Mouse (Mus musculus) embryonic facial prominence, embryonic 10.5 days (tissue): Measurements from ENCODE around the gene Dhx37. TPM values are rescaled to one million over a fixed set of nuclear protein-coding genes. Genes with fewer than 3 reads are reported as not detected.

ENCODE experiments used
- DNase-seq: peaks from one replicate; pipeline ENCODE4 v3.0.0-alpha.2; 2017; ENCODE audit warnings: low spot score
- H3K27ac ChIP-seq: fragments of 300-500 bp; sonication (generic); replicated peaks from 2 replicates; pipeline ENCODE4 v1.5.1; 2016; ENCODE audit warnings: mild to moderate bottlenecking
- H3K27me3 ChIP-seq: fragments of 300-500 bp; sonication (generic); replicated peaks from 2 replicates; pipeline ENCODE4 v1.6.1; 2016; ENCODE audit warnings: low read depth, mild to moderate bottlenecking; ENCODE audit not compliant: poor library complexity, severe bottlenecking
- H3K36me3 ChIP-seq: fragments of 300-500 bp; sonication (generic); replicated peaks from 2 replicates; pipeline ENCODE4 v1.6.1; 2016; ENCODE audit warnings: mild to moderate bottlenecking, moderate library complexity
- H3K4me1 ChIP-seq: fragments of 300-500 bp; sonication (generic); 2 replicates; pipeline ENCODE4 v1.6.1; 2016
- H3K4me3 ChIP-seq: fragments of 300-500 bp; sonication (generic); 2 replicates; pipeline ENCODE4 v1.5.1; 2016; ENCODE audit warnings: mild to moderate bottlenecking, moderate library complexity
- H3K9me3 ChIP-seq: fragments of 300-500 bp; sonication (generic); 2 replicates; pipeline ENCODE4 v1.6.1; 2016; ENCODE audit warnings: mild to moderate bottlenecking
- WGBS: fragments of 180-500 bp; shearing (Covaris S2); methylation state at CpG from one replicate; pipeline ENCODE4 v1.1.7; 2016; 5-methylcytosine and 5-hydroxymethylcytosine counted together
- microRNA-seq: library from miRNA; unstranded; fragments of <30 nt; microRNA quantifications from one replicate; pipeline ENCODE4, GENCODE M21; 2017
- polyA plus RNA-seq: library from polyadenylated mRNA; unstranded; fragments of >200 nt; fragmentation: Nextera tagmentation; extraction: Ambion mirVana; gene quantifications from 2 replicates; pipeline ENCODE4 v1.2.1, GENCODE M21; 2016

Dhx37 gene
- polyA plus RNA-seq, 1 experiment from 2014 or later, result 24.1 TPM

DNA sequence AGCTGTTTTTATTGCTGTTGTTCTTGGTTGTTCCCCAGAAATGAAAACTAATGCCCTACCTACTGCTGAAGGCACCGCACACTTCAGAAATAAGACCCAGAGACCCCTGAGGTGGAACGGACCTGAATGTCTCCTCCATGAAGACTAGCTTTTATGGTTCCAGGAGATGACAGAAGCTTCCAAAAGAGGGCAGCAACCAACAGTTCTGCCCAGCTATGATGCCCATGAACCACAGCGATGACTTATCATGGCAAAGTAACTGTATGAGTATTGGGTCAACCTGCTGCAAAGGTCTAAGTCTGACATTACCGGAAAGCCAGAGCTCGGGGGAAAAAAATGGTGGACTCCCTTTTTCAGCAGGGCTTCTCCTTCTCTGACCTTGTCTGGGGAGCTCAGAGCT is 55.0 kb downstream of the Dhx37 start:
- Histone ChIP-seq H3K9me3 (no peaks in the 10 kb centered on the region), H3K4me3 (no peak overlapping the region), H3K4me1 (no peaks in the 10 kb centered on the region; the same call in 1 of the 2 replicates), H3K36me3 (peaks cover 9% of the 10 kb centered on the region), H3K27me3 (no peaks in the 10 kb centered on the region), H3K27ac (no peak overlapping the region)
- WGBS, result 86% methylated on average over 5 of the region's 5 CpGs
- no peak for DNase-seq

DNA sequence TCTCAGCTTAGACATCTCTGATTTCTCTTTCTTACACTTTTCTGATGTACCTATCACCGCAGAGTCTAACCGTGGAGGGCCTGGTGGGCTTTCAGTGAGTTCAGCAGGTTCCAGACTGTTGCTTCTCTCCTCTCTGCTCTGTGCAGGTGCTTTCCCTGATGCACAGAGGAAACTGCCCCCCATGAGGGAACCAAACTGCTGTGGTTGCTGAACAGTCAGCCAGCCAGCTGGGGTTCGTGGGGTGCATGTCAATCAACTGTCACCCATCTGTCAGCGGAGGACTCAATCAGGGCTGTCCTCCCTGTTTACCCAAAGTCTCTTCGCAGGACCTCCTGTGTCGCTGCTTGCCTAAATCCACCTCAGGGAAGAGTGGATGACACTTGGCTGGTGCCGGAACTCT is 56.7 kb downstream of the Dhx37 start:
- 70% methylated on average over 7 of the region's 7 CpGs for WGBS
- no peak for DNase-seq
- H3K27ac ChIP-seq, result no peak overlapping the region
- no peaks in the 10 kb centered on the region; the same call in 1 of the 2 replicates for H3K4me1 ChIP-seq
- H3K36me3 ChIP-seq, result no peaks in the 10 kb centered on the region
- no peaks in the 10 kb centered on the region for H3K27me3 ChIP-seq
- H3K9me3 ChIP-seq, result no peaks in the 10 kb centered on the region
- no peak overlapping the region for H3K4me3 ChIP-seq

DNA sequence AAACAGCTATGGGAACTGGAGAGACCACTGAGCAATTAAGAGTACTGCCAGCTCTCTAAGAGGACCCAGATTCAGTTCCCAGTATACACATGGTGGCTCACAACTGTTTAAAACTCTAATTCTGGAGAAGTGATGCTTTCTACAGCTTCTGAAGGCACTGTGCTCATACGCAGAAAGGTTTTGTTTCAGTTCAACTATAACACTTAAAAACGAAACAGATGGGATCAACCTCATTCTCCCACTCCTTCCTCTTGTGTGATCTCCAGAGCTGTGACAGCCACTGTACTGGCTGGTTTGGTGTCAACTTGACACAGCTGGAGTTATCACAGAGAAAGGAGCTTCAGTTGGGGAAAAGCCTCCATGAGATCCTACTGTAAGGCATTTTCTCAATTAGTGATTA is 58.0 kb downstream of the Dhx37 start:
- no peaks in the 10 kb centered on the region for H3K9me3 ChIP-seq
- no peak overlapping the region for H3K4me3 ChIP-seq
- H3K4me1 ChIP-seq, result no peaks in the 10 kb centered on the region; the same call in 1 of the 2 replicates
- WGBS, result 87% methylated on average over 2 of the region's 2 CpGs
- H3K36me3 ChIP-seq, result no peaks in the 10 kb centered on the region
- no peak overlapping the region for H3K27ac ChIP-seq
- no peaks in the 10 kb centered on the region for H3K27me3 ChIP-seq
- DNase-seq, result no peak

DNA sequence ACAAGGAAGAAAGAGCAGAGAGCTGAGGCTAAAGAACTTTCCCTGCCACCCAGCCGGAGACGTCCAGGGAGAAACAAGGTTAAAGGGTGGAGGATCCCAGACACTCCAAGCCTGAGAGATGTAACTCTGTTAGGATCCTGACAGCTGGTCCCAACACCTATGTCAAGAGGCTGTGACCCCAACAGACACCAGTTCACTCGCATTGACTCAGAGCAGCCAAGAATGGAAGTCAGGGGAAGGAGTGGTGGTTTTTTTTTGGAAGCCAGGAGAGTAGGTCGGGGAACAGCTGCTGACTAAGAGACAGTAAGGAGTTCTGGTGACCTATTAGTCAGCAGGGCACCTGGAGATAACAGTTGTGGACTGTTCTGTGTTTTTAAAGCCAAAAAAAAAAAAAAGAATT is 61.9 kb downstream of the Dhx37 start:
- 86% methylated on average over 4 of the region's 4 CpGs for WGBS
- H3K4me3 ChIP-seq, result no peak overlapping the region
- H3K4me1 ChIP-seq, result no peaks in the 10 kb centered on the region
- no peaks in the 10 kb centered on the region for H3K27me3 ChIP-seq
- H3K27ac ChIP-seq, result no peak overlapping the region
- DNase-seq, result no peak
- H3K36me3 ChIP-seq, result no peaks in the 10 kb centered on the region
- H3K9me3 ChIP-seq, result no peaks in the 10 kb centered on the region

- no peak for DNase-seq
- Histone ChIP-seq H3K4me1 (no peaks in the 10 kb centered on the region), H3K9me3 (no peaks in the 10 kb centered on the region), H3K36me3 (no peaks in the 10 kb centered on the region), H3K4me3 (no peak overlapping the region), H3K27ac (no peak overlapping the region), H3K27me3 (no peaks in the 10 kb centered on the region)
- WGBS, result 75% methylated on average over 7 of the region's 7 CpGs
Measured at GRCm38 (mm10) chr5:125370950-125371693, 62.8 kb downstream of the Dhx37 start.

GRCm38 (mm10) chr5:125368568-125368967 is 65.4 kb downstream of the Dhx37 start:
- Histone ChIP-seq H3K27ac (no peak overlapping the region), H3K4me1 (no peaks in the 10 kb centered on the region), H3K36me3 (no peaks in the 10 kb centered on the region), H3K4me3 (no peak overlapping the region), H3K9me3 (no peaks in the 10 kb centered on the region; the same call in 1 of the 2 replicates), H3K27me3 (no peaks in the 10 kb centered on the region)
- WGBS, result 2% methylated on average over 4 of the region's 4 CpGs
- DNase-seq, result peak; percentile 64

GRCm38 (mm10) chr5:125368156-125368555 is 65.8 kb downstream of the Dhx37 start:
- Histone ChIP-seq H3K27ac (no peak overlapping the region), H3K9me3 (no peaks in the 10 kb centered on the region; the same call in 1 of the 2 replicates), H3K36me3 (no peaks in the 10 kb centered on the region), H3K4me3 (no peak overlapping the region), H3K27me3 (no peaks in the 10 kb centered on the region), H3K4me1 (no peaks in the 10 kb centered on the region)
- WGBS, result 73% methylated on average over 5 of the region's 5 CpGs
- DNase-seq, result no peak

GRCm38 (mm10) chr5:125364851-125365429 is 69.0 kb downstream of the Dhx37 start:
- H3K4me1 ChIP-seq, result peaks cover 5% of the 10 kb centered on the region
- H3K27me3 ChIP-seq, result no peaks in the 10 kb centered on the region
- H3K36me3 ChIP-seq, result no peaks in the 10 kb centered on the region
- H3K27ac ChIP-seq, result no peak overlapping the region
- no peak overlapping the region for H3K4me3 ChIP-seq
- WGBS, result 79% methylated on average over 4 of the region's 4 CpGs
- no peak for DNase-seq
- H3K9me3 ChIP-seq, result no peaks in the 10 kb centered on the region; the same call in 1 of the 2 replicates

DNA sequence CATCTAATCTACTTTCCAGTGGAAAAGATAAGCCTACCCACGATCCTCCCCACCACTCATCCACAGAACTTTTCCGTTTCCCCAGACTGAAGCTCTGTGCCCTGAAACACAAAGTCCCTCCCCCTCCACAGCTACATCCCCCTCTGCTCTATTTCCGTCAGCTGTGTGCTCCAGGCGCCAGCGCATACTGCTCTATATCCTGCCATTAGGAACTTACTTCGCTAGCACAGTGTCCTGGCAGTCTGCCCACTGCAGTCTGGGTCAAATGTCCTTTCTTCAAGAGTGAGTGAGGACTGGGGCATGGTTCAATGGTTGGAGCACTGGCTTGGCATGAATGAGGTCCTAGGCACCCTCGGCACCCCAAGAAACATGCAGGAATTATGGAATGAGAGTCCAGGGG is 70.0 kb downstream of the Dhx37 start:
- 90% methylated on average over 7 of the region's 7 CpGs for WGBS
- no peak for DNase-seq
- H3K4me1 ChIP-seq, result peaks cover 5% of the 10 kb centered on the region
- H3K9me3 ChIP-seq, result no peaks in the 10 kb centered on the region; the same call in 1 of the 2 replicates
- no peaks in the 10 kb centered on the region for H3K36me3 ChIP-seq
- H3K27ac ChIP-seq, result no peak overlapping the region
- no peak overlapping the region for H3K4me3 ChIP-seq
- no peaks in the 10 kb centered on the region for H3K27me3 ChIP-seq

Small RNA genes within 50 kb of the gene (microRNA-seq; reads per million reads assigned to microRNA genes)
- not detected for gene Gm27551

Other genes with a start within 250 kb of the Dhx37 start
- 43.2 and 47.3 TPM in 2 replicates for gene Scarb1, start 93.0 kb downstream of the Dhx37 start, polyA plus RNA-seq
- gene Gm10382, start 44.8 kb downstream of the Dhx37 start, polyA plus RNA-seq, result 0.53 and 0.60 TPM in 2 replicates
- gene Ubc, start 43.9 kb downstream of the Dhx37 start, polyA plus RNA-seq, result 957 and 988 TPM in 2 replicates
- gene Bri3bp, start 7.4 kb upstream of the Dhx37 start, polyA plus RNA-seq, result 50.9 and 52.2 TPM in 2 replicates
- 51.2 and 60.1 TPM in 2 replicates for gene Aacs, start 41.7 kb upstream of the Dhx37 start, polyA plus RNA-seq
- gene Tmem132b, start 97.7 kb upstream of the Dhx37 start, polyA plus RNA-seq, result 0.23 and 0.34 TPM in 2 replicates